Mouse (Mus musculus) layer of hippocampus, adult 2 months (tissue): ENCODE measurements at regions not wholly inside any gene's neighbourhood (a gene's known extent, or its start where the extent isn't known, plus 50 kb on each side); places are given as distances from the start of the nearest gene placed in this dataset.

ENCODE experiments used
- DNase-seq, 2 experiments: peaks; one replicate each; pipeline ENCODE4 v3.0.0; 2022; ENCODE audit warnings: low spot score in 2 of 2
- H3K27ac ChIP-seq: fragments of 200-600 bp; 2 replicates; pipeline ENCODE4 v1.8.1; 2022
- H3K4me3 ChIP-seq: fragments of 200-600 bp; 2 replicates; pipeline ENCODE4 v1.8.1; 2022; ENCODE audit warnings: mild to moderate bottlenecking
- CTCF ChIP-seq: fragments of 200-600 bp; conservative IDR thresholded peaks from 2 replicates; pipeline ENCODE4 v1.8.1; 2022; ENCODE audit warnings: antibody characterized with exemption, mild to moderate bottlenecking, moderate library complexity

- DNase-seq = peak in 1 of 2 experiments; percentile 33
- no peak for TF ChIP-seq CTCF
- H3K27ac ChIP-seq = peak overlapping the region; percentile 82
- H3K4me3 ChIP-seq = peak overlapping the region; percentile 16; the same call in 1 of the 2 replicates
Measured at GRCm38 (mm10) chr4:47882076-47882475, 162.9 kb upstream of the Nr4a3 start.

- Histone ChIP-seq H3K4me3 (no peak overlapping the region), H3K27ac (no peak overlapping the region)
- TF ChIP-seq CTCF = no peak
- DNase-seq = no peak
Measured at GRCm38 (mm10) chr4:47899579-47899978, 145.4 kb upstream of the Nr4a3 start.

GRCm38 (mm10) chr4:47902749-47903148 is 142.2 kb upstream of the Nr4a3 start:
- Histone ChIP-seq H3K4me3 (no peak overlapping the region), H3K27ac (no peak overlapping the region)
- TF ChIP-seq CTCF = no peak
- DNase-seq = no peak

GRCm38 (mm10) chr4:47912259-47912658 is 132.7 kb upstream of the Nr4a3 start:
- H3K27ac ChIP-seq = no peak overlapping the region
- H3K4me3 ChIP-seq = no peak overlapping the region
- TF ChIP-seq CTCF = peak; percentile 18; the same call in 1 of the 2 replicates
- DNase-seq = no peak

GRCm38 (mm10) chr4:47919576-47919975 is 125.4 kb upstream of the Nr4a3 start:
- Histone ChIP-seq H3K27ac (no peak overlapping the region), H3K4me3 (no peak overlapping the region)
- no peak for DNase-seq
- no peak for TF ChIP-seq CTCF

- H3K4me3 ChIP-seq = no peak overlapping the region
- TF ChIP-seq CTCF = no peak
- no peak for DNase-seq
- H3K27ac ChIP-seq = no peak overlapping the region
Measured at GRCm38 (mm10) chr4:47931464-47931863, 113.5 kb upstream of the Nr4a3 start.

GRCm38 (mm10) chr4:47933526-47933925 is 111.4 kb upstream of the Nr4a3 start:
- DNase-seq = peak; percentile 33 to 46
- no peak overlapping the region for H3K4me3 ChIP-seq
- no peak for TF ChIP-seq CTCF
- no peak overlapping the region for H3K27ac ChIP-seq

GRCm38 (mm10) chr4:47935547-47935946 is 109.4 kb upstream of the Nr4a3 start:
- DNase-seq = no peak
- peak overlapping the region; percentile 8; the same call in 1 of the 2 replicates for H3K27ac ChIP-seq
- no peak overlapping the region for H3K4me3 ChIP-seq
- no peak for TF ChIP-seq CTCF

GRCm38 (mm10) chr4:47936470-47937125 is 108.4 kb upstream of the Nr4a3 start:
- Histone ChIP-seq H3K27ac (no peak overlapping the region), H3K4me3 (no peak overlapping the region)
- DNase-seq = no peak
- no peak for TF ChIP-seq CTCF

GRCm38 (mm10) chr4:47947869-47948573 is 96.9 kb upstream of the Nr4a3 start:
- peak in 1 of 2 experiments; percentile 24 for DNase-seq
- Histone ChIP-seq H3K27ac (peak overlapping the region; percentile 78), H3K4me3 (peak overlapping the region; percentile 24)
- TF ChIP-seq CTCF = no peak

GRCm38 (mm10) chr4:47948789-47949188 is 96.2 kb upstream of the Nr4a3 start:
- H3K27ac ChIP-seq = peak overlapping the region; percentile 78
- DNase-seq = no peak
- TF ChIP-seq CTCF = no peak
- H3K4me3 ChIP-seq = peak overlapping the region; percentile 24

GRCm38 (mm10) chr4:47954576-47955305 is 90.2 kb upstream of the Nr4a3 start:
- no peak for TF ChIP-seq CTCF
- Histone ChIP-seq H3K4me3 (no peak overlapping the region), H3K27ac (no peak overlapping the region)
- no peak for DNase-seq

- no peak for DNase-seq
- no peak overlapping the region for H3K27ac ChIP-seq
- TF ChIP-seq CTCF = no peak
- H3K4me3 ChIP-seq = no peak overlapping the region
Measured at GRCm38 (mm10) chr4:47964630-47965029, 80.3 kb upstream of the Nr4a3 start.
